Mouse (Mus musculus) thymus, adult 2 months (tissue): ENCODE results near the gene Senp8.

ENCODE experiments used
- CTCF ChIP-seq: fragments of 200-500 bp; IDR thresholded peaks from 2 replicates; pipeline ENCODE4 v1.5.1; 2012; ENCODE audit warnings: mild to moderate bottlenecking, control low read depth, low read length, moderate library complexity, borderline replicate concordance; ENCODE audit not compliant: control insufficient read depth, poor library complexity, insufficient read depth; ENCODE audit errors: extremely low read depth
- POLR2A ChIP-seq: fragments of 200-500 bp; IDR thresholded peaks from 2 replicates; pipeline ENCODE4 v1.6.1; 2012; ENCODE audit warnings: mild to moderate bottlenecking, low read length, control low read depth, moderate library complexity; ENCODE audit not compliant: control insufficient read depth, poor library complexity, insufficient read depth; ENCODE audit errors: extremely low read depth

- TF ChIP-seq CTCF (no peak), POLR2A (no peak)
These were observed 49.4 kb downstream of the Senp8 start for GRCm38 (mm10) chr9:59701094-59701493.
